Comparison of ENCODE assay signal across 26 mouse cellular contexts in genomic region chr5:130027696-130028095, GRCm38 (mm10). TPM values are rescaled to one million over a fixed set of nuclear protein-coding genes. Genes with fewer than 3 reads are reported as not detected.
A peak's percentile ranks its signal among the peaks of the same experiment; 100 is the strongest.
DNase-seq lines count a peak whose midpoint lies in the region; ATAC-seq and TF ChIP-seq lines count a peak whose summit lies in the region.
"Had no signal": no experiment of that assay in that cellular context is flagged by ENCODE, and none has a peak within 500 bp of the region (broad histone marks: within the 10 kb centered on the region; RNA-seq: fewer than 3 reads in every experiment).

No protein-coding gene starts in this region.

- H3K9ac ChIP-seq in hindbrain, postnatal 0 days (replicated peaks; ENCODE audit: low read length) = no peak overlapping the region
- H3K9ac ChIP-seq: forebrain, embryonic 13.5 days; heart, embryonic 13.5 days; hindbrain, embryonic 12.5 days; hindbrain, embryonic 15.5 days; intestine, embryonic 15.5 days had no signal

- H3K4me3 ChIP-seq in layer of hippocampus, adult 2 months = no peak overlapping the region
- no peak overlapping the region for H3K4me3 ChIP-seq in hindbrain, postnatal 0 days (ENCODE audit: low read length)
- H3K4me3 ChIP-seq: forebrain, embryonic 10.5 days; forebrain, embryonic 13.5 days; heart, adult 2 months; heart, embryonic 10.5 days; heart, embryonic 13.5 days; hindbrain, embryonic 12.5 days; hindbrain, embryonic 15.5 days; intestine, embryonic 15.5 days had no signal

- 84% methylated on average over 7 of the region's 7 CpGs for WGBS in hindbrain, postnatal 0 days

- H3K4me1 ChIP-seq in hindbrain, postnatal 0 days (ENCODE audit: insufficient read depth, low read length) = peaks cover 6% of the 10 kb centered on the region; the same call in 1 of the 2 replicates

- no peaks in the 10 kb centered on the region for H3K36me3 ChIP-seq in hindbrain, postnatal 0 days (ENCODE audit: insufficient read depth, low read length)
- H3K36me3 ChIP-seq: forebrain, embryonic 10.5 days; heart, embryonic 10.5 days; heart, embryonic 13.5 days; hindbrain, embryonic 12.5 days; hindbrain, embryonic 15.5 days; intestine, embryonic 15.5 days had no signal

- H3K9me3 ChIP-seq in hindbrain, postnatal 0 days (ENCODE audit: low read length) = no peaks in the 10 kb centered on the region
- H3K9me3 ChIP-seq: forebrain, embryonic 10.5 days; forebrain, embryonic 13.5 days; G1E; heart, embryonic 10.5 days; heart, embryonic 13.5 days; hindbrain, embryonic 12.5 days; hindbrain, embryonic 15.5 days; intestine, embryonic 15.5 days had no signal

- H3K4me2 ChIP-seq in hindbrain, postnatal 0 days (ENCODE audit: low read depth, low read length) = no peak overlapping the region
- H3K4me2 ChIP-seq: forebrain, embryonic 13.5 days; heart, embryonic 13.5 days; hindbrain, embryonic 12.5 days; hindbrain, embryonic 15.5 days; intestine, embryonic 15.5 days had no signal

- TF ChIP-seq CTCF in layer of hippocampus, adult 2 months (conservative IDR thresholded peaks at IDR 0.05) = 0 out of 2 replicates have a peak, but pooled peaks have one; percentile 5
- no peak for TF ChIP-seq CTCF in hindbrain, postnatal 0 days (IDR thresholded peaks at IDR 0.05; ENCODE audit: low read depth)

- H3K27ac ChIP-seq in layer of hippocampus, adult 2 months = no peak overlapping the region
- H3K27ac ChIP-seq in hindbrain, postnatal 0 days = no peak overlapping the region
- H3K27ac ChIP-seq: forebrain, embryonic 10.5 days; forebrain, embryonic 13.5 days; heart, adult 2 months; heart, embryonic 10.5 days; heart, embryonic 13.5 days; hindbrain, embryonic 12.5 days; hindbrain, embryonic 15.5 days; intestine, embryonic 15.5 days had no signal

- no peak for ATAC-seq in hindbrain, postnatal 0 days
- ATAC-seq: forebrain, embryonic 13.5 days; forebrain, embryonic 16.5 days; intestine, embryonic 15.5 days had no signal

- DNase-seq in adrenal gland, adult (ENCODE audit: inconsistent age in 2 of 2, low spot score in 1 of 2) = peak; percentile 71 to 88
- DNase-seq in adrenal gland, postnatal 25 days = no peak
- DNase-seq in layer of hippocampus, adult 2 months (ENCODE audit: low spot score in 2 of 2) = no peak
- DNase-seq in layer of hippocampus, postnatal 25 days (ENCODE audit: extremely low spot score in 1 of 2, low spot score in 1 of 2) = no peak
- peak; percentile 75 for DNase-seq in adrenal gland, adult 8-10 months
- DNase-seq in adrenal gland, postnatal 36 days = peak; percentile 56 to 62
- no peak for DNase-seq in hindbrain, postnatal 0 days (ENCODE audit: low spot score)
- no peak for DNase-seq in urinary bladder, postnatal 4 days (ENCODE audit: low spot score in 2 of 2)
- DNase-seq: B cell, adult 2 months; cerebellum, adult 18-20 months; cerebellum, adult 9-10 months; cerebellum, postnatal 14 days; gastrocnemius, postnatal 10 days; gastrocnemius, postnatal 36 days; heart, adult 2 months; heart, postnatal 14 days; heart, postnatal 4 days had no signal

- H3K27me3 ChIP-seq in hindbrain, postnatal 0 days (ENCODE audit: insufficient read depth, low read length) = no peaks in the 10 kb centered on the region
- H3K27me3 ChIP-seq: hindbrain, embryonic 12.5 days; hindbrain, embryonic 15.5 days; intestine, embryonic 15.5 days had no signal

RNA-seq across cellular contexts. Expression of gene Asl, which starts 1.4 kb away (rescaled TPM):
- 116 and 167 TPM in 2 replicates for total RNA-seq in adrenal gland, postnatal 25 days (2021)
- total RNA-seq in layer of hippocampus, adult 2 months (2021) = 10 to 100 TPM; 18.2 to 27.3 TPM
- 10 to 100 TPM; 15.8 to 21.8 TPM for total RNA-seq in layer of hippocampus, postnatal 25 days (2021)
- total RNA-seq in adrenal gland, adult 8-10 months (2022) = 100 to 1,000 TPM; 137 to 158 (median 148) TPM
- 100 to 1,000 TPM in 1 of 2 experiments, 10 to 100 TPM in 1; 100.0 to 138 TPM for total RNA-seq in adrenal gland, postnatal 36 days (2021)
- total RNA-seq in hindbrain, postnatal 0 days (2014; rRNA removed) = 24.9 and 31.4 TPM in 2 replicates
- polyA plus RNA-seq in hindbrain, postnatal 0 days (2015; fragmentation: Nextera tagmentation; extraction: Ambion mirVana) = 43.2 and 52.3 TPM in 2 replicates

RNA-seq across cellular contexts. Expression of gene Crcp, which starts 1.4 kb away (rescaled TPM):
- 43.9 and 48.0 TPM in 2 replicates for total RNA-seq in adrenal gland, postnatal 25 days (2021)
- 10 to 100 TPM; 35.6 to 35.7 TPM for total RNA-seq in layer of hippocampus, adult 2 months (2021)
- total RNA-seq in layer of hippocampus, postnatal 25 days (2021) = 10 to 100 TPM; 32.0 to 38.1 TPM
- 10 to 100 TPM; 44.8 to 48.3 (median 47.7) TPM for total RNA-seq in adrenal gland, adult 8-10 months (2022)
- 10 to 100 TPM; 27.2 to 39.6 TPM for total RNA-seq in adrenal gland, postnatal 36 days (2021)
- total RNA-seq in hindbrain, postnatal 0 days (2014; rRNA removed) = 34.4 and 39.8 TPM in 2 replicates
- 73.7 and 83.0 TPM in 2 replicates for polyA plus RNA-seq in hindbrain, postnatal 0 days (2015; fragmentation: Nextera tagmentation; extraction: Ambion mirVana)

RNA-seq across cellular contexts. Expression of gene Gusb, which starts 24.8 kb away (rescaled TPM):
- 55.0 and 62.3 TPM in 2 replicates for total RNA-seq in adrenal gland, postnatal 25 days (2021)
- 10 to 100 TPM; 10.9 to 11.4 TPM for total RNA-seq in layer of hippocampus, adult 2 months (2021)
- 10 to 100 TPM; 10.4 to 12.6 TPM for total RNA-seq in layer of hippocampus, postnatal 25 days (2021)
- 10 to 100 TPM; 57.5 to 75.2 (median 68.5) TPM for total RNA-seq in adrenal gland, adult 8-10 months (2022)
- total RNA-seq in adrenal gland, postnatal 36 days (2021) = 10 to 100 TPM; 48.1 to 53.8 TPM
- 26.2 and 27.4 TPM in 2 replicates for total RNA-seq in hindbrain, postnatal 0 days (2014; rRNA removed)
- 44.7 and 47.0 TPM in 2 replicates for polyA plus RNA-seq in hindbrain, postnatal 0 days (2015; fragmentation: Nextera tagmentation; extraction: Ambion mirVana)

RNA-seq across cellular contexts. Expression of gene Tpst1, which starts 45.4 kb away (rescaled TPM):
- 48.5 and 55.1 TPM in 2 replicates for total RNA-seq in adrenal gland, postnatal 25 days (2021)
- total RNA-seq in layer of hippocampus, adult 2 months (2021) = 10 to 100 TPM; 48.7 to 49.1 TPM
- total RNA-seq in layer of hippocampus, postnatal 25 days (2021) = 10 to 100 TPM; 46.4 to 48.2 TPM
- 10 to 100 TPM; 46.9 to 86.8 (median 67.7) TPM for total RNA-seq in adrenal gland, adult 8-10 months (2022)
- 10 to 100 TPM; 47.8 to 48.8 TPM for total RNA-seq in adrenal gland, postnatal 36 days (2021)
- total RNA-seq in hindbrain, postnatal 0 days (2014; rRNA removed) = 35.6 and 38.1 TPM in 2 replicates
- polyA plus RNA-seq in hindbrain, postnatal 0 days (2015; fragmentation: Nextera tagmentation; extraction: Ambion mirVana) = 46.7 and 48.7 TPM in 2 replicates
- polyA plus RNA-seq: G1E had no signal

Comparison
In these comparisons a context has a peak if more than half of its experiments do, and no peak if none do; other contexts are left out.
1. DNase-seq: peak in adrenal gland, adult (2 of 2), adrenal gland, adult 8-10 months (single experiment) and adrenal gland, postnatal 36 days (2 of 2); none in adrenal gland, postnatal 25 days (single experiment), layer of hippocampus, adult 2 months (0 of 2), layer of hippocampus, postnatal 25 days (0 of 2), hindbrain, postnatal 0 days (single experiment) and urinary bladder, postnatal 4 days (0 of 2).